Mouse (Mus musculus) midbrain, embryonic 16.5 days (tissue): ENCODE data around the gene Sspn. TPM values are rescaled to one million over a fixed set of nuclear protein-coding genes. Genes with fewer than 3 reads are reported as not detected.

Experiments used
- ATAC-seq: fragments of 200-750 bp; cut with Nextera tagmentation; 2 replicates; pipeline ENCODE4 v1.8.0; 2017; ENCODE audit warnings: moderate TSS enrichment
- H3K27ac ChIP-seq: fragments of 300-500 bp; sonication (generic); 2 replicates; pipeline ENCODE4 v1.5.1; 2014; ENCODE audit warnings: mild to moderate bottlenecking, low read length, mixed read lengths
- H3K27me3 ChIP-seq: fragments of 300-500 bp; sonication (generic); 2 replicates; pipeline ENCODE4 v1.6.1; 2014; ENCODE audit warnings: low read depth, low read length, mixed read lengths; ENCODE audit not compliant: control insufficient read depth, insufficient read depth
- H3K36me3 ChIP-seq: fragments of 300-500 bp; sonication (generic); 2 replicates; pipeline ENCODE4 v1.6.1; 2014; ENCODE audit warnings: mild to moderate bottlenecking, low read length, moderate library complexity, mixed read lengths; ENCODE audit not compliant: control insufficient read depth, insufficient read depth
- H3K4me1 ChIP-seq: fragments of 300-500 bp; sonication (generic); 2 replicates; pipeline ENCODE4 v1.6.1; 2014; ENCODE audit warnings: mild to moderate bottlenecking, low read length, mixed read lengths; ENCODE audit not compliant: control insufficient read depth, insufficient read depth
- H3K4me2 ChIP-seq: fragments of 300-500 bp; sonication (generic); 2 replicates; pipeline ENCODE4 v1.6.1; 2014; ENCODE audit warnings: mild to moderate bottlenecking, low read length, mixed read lengths
- H3K4me3 ChIP-seq: fragments of 300-500 bp; sonication (generic); 2 replicates; pipeline ENCODE4 v1.5.1; 2014; ENCODE audit warnings: low read depth, mild to moderate bottlenecking, low read length, moderate library complexity, mixed read lengths
- H3K9ac ChIP-seq: fragments of 300-500 bp; sonication (generic); 2 replicates; pipeline ENCODE4 v1.6.1; 2014; ENCODE audit warnings: low read depth, low read length, mixed read lengths
- H3K9me3 ChIP-seq: fragments of 300-500 bp; sonication (generic); replicated peaks from 2 replicates; pipeline ENCODE4 v1.6.1; 2014; ENCODE audit warnings: mild to moderate bottlenecking, low read length, mixed read lengths; ENCODE audit not compliant: control insufficient read depth, poor library complexity, severe bottlenecking
- WGBS: fragments of 180-500 bp; shearing (Covaris S2); extraction: QIAGEN DNeasy Blood & Tissue Kit; methylation state at CpG from one replicate; pipeline ENCODE4 v1.1.7; 2014; 5-methylcytosine and 5-hydroxymethylcytosine counted together
- polyA plus RNA-seq: library from polyadenylated mRNA; unstranded; fragments of >200 nt; fragmentation: Nextera tagmentation; extraction: Ambion mirVana; gene quantifications from 2 replicates; pipeline ENCODE4 v1.2.1, GENCODE M21; 2015

Sspn gene
- polyA plus RNA-seq, 1 experiment from 2014 or later: 6.2 TPM

- H3K27ac ChIP-seq: no peak overlapping the region
- no peaks in the 10 kb centered on the region for H3K27me3 ChIP-seq
- no peaks in the 10 kb centered on the region for H3K9me3 ChIP-seq
- H3K36me3 ChIP-seq: no peaks in the 10 kb centered on the region
- H3K4me2 ChIP-seq: no peak overlapping the region
- ATAC-seq: no peak
- no peak overlapping the region for H3K4me3 ChIP-seq
- no peak overlapping the region for H3K9ac ChIP-seq
- 95% methylated on average over 3 of the region's 3 CpGs for WGBS
- no peaks in the 10 kb centered on the region for H3K4me1 ChIP-seq
These were observed 12.0 kb downstream of the Sspn start for GRCm38 (mm10) chr6:145943414-145943813.

DNA sequence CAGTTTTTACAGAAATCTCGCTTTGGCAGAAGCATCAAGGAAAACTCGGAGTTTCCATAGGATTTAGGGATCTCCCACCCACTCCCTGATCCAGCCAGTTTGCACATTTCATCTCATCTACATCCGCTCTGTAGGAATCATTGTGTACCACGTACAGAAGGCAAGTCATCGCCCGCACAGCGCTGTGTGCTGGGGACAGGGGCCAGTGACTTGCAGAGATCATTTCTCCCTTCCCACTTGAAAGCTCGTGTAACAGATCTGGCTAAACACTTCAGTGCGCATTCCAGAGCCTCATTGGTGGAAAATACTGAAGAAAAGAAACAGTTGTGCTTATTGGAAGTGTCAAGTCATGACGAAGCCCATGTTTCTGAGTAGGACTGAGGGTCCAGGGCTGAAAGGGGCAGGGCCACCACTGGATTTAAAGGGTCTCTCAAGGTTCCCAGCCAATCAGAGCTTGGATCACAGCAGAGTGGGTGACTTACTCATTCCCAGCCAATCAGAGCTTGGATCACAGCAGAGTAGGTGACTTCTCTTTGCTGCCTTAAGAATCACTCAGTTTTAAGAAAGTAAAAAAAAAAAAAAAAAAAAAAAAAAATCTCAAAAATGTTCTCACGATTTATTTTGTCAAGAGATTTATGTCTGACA, 14.4 kb downstream of the Sspn start:
- Histone ChIP-seq H3K9ac (no peak overlapping the region), H3K4me3 (no peak overlapping the region), H3K4me2 (no peak overlapping the region), H3K27ac (no peak overlapping the region), H3K9me3 (no peaks in the 10 kb centered on the region), H3K36me3 (no peaks in the 10 kb centered on the region), H3K27me3 (no peaks in the 10 kb centered on the region), H3K4me1 (no peaks in the 10 kb centered on the region)
- WGBS: 87% methylated on average over 11 of the region's 11 CpGs
- ATAC-seq: no peak

DNA sequence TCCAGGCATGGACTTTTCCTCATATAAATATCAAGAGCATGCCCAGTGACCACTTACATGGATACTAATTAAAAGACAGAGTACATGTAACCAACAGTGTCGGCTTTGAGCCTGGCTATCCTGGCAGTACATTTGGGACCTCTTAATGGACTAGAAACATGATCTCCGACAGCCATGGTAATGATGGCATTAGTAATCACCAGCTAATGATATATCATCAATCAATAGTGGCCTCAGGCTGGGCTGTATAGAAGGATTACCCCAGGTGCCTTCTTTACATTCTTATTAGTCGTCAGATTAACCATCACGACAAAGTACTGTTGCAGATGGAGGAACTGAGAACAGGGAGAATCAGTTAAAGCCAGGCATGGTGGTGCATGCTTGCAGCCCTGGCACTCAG, 17.6 kb downstream of the Sspn start:
- H3K9ac ChIP-seq: no peak overlapping the region
- no peaks in the 10 kb centered on the region for H3K27me3 ChIP-seq
- WGBS: 40% methylated on average over 4 of the region's 4 CpGs
- H3K36me3 ChIP-seq: no peaks in the 10 kb centered on the region
- H3K4me2 ChIP-seq: no peak overlapping the region
- ATAC-seq: no peak
- H3K4me1 ChIP-seq: no peaks in the 10 kb centered on the region
- H3K4me3 ChIP-seq: no peak overlapping the region
- H3K27ac ChIP-seq: no peak overlapping the region
- no peaks in the 10 kb centered on the region for H3K9me3 ChIP-seq

- WGBS: 88% methylated on average over 5 of the region's 5 CpGs
- no peak overlapping the region for H3K4me2 ChIP-seq
- no peak overlapping the region for H3K9ac ChIP-seq
- no peak overlapping the region for H3K27ac ChIP-seq
- no peaks in the 10 kb centered on the region for H3K9me3 ChIP-seq
- no peaks in the 10 kb centered on the region for H3K36me3 ChIP-seq
- ATAC-seq: no peak
- no peak overlapping the region for H3K4me3 ChIP-seq
- no peaks in the 10 kb centered on the region for H3K27me3 ChIP-seq
- H3K4me1 ChIP-seq: no peaks in the 10 kb centered on the region
These were observed 19.2 kb downstream of the Sspn start for GRCm38 (mm10) chr6:145950626-145951025.

- Histone ChIP-seq H3K36me3 (no peaks in the 10 kb centered on the region), H3K4me1 (no peaks in the 10 kb centered on the region), H3K27ac (no peak overlapping the region), H3K4me2 (no peak overlapping the region), H3K9ac (no peak overlapping the region), H3K4me3 (no peak overlapping the region), H3K27me3 (no peaks in the 10 kb centered on the region), H3K9me3 (no peaks in the 10 kb centered on the region)
- WGBS: 90% methylated on average over 3 of the region's 3 CpGs
- no peak for ATAC-seq
These were observed 21.2 kb downstream of the Sspn start for GRCm38 (mm10) chr6:145952594-145952993.

- Histone ChIP-seq H3K9me3 (no peaks in the 10 kb centered on the region), H3K9ac (no peak overlapping the region), H3K27ac (no peak overlapping the region), H3K27me3 (no peaks in the 10 kb centered on the region), H3K36me3 (no peaks in the 10 kb centered on the region), H3K4me2 (no peak overlapping the region), H3K4me3 (no peak overlapping the region), H3K4me1 (no peaks in the 10 kb centered on the region)
- ATAC-seq: no peak
- WGBS: 51% methylated on average over 13 of the region's 13 CpGs
These were observed 21.9 kb downstream of the Sspn start for GRCm38 (mm10) chr6:145953121-145953896.

DNA sequence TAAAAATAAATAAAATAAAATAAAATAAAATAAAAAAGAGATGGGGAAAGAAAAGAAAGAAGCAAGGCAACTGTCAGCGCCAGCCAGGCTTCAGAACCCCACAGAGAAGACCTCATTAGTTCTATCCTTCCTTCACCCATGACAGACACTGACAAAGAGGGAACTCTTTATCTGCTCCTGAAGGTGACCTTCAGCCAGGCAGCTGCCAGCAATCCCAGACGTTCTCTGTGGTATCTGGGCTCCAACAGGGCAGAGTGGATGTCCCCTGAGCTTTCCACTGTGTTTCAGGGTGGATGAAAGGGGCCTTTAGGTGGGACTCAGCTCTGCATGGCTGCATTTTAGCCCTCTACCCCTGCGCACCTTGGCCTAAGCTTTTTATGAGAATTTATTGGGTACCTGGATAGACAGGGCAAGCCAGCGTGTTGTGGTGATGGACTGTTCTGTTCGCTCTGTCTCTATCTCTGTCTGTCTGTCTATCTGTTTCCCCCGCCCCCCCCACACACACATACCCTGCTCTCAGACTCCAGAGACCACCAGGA, 26.1 kb downstream of the Sspn start:
- no peaks in the 10 kb centered on the region for H3K4me1 ChIP-seq
- H3K36me3 ChIP-seq: no peaks in the 10 kb centered on the region
- H3K9ac ChIP-seq: no peak overlapping the region
- 75% methylated on average over 6 of the region's 6 CpGs for WGBS
- H3K4me2 ChIP-seq: no peak overlapping the region
- 0 out of 2 replicates have a peak, but pooled peaks have one; percentile 8 for ATAC-seq
- H3K27ac ChIP-seq: no peak overlapping the region
- no peaks in the 10 kb centered on the region for H3K9me3 ChIP-seq
- no peaks in the 10 kb centered on the region for H3K27me3 ChIP-seq
- H3K4me3 ChIP-seq: no peak overlapping the region

DNA sequence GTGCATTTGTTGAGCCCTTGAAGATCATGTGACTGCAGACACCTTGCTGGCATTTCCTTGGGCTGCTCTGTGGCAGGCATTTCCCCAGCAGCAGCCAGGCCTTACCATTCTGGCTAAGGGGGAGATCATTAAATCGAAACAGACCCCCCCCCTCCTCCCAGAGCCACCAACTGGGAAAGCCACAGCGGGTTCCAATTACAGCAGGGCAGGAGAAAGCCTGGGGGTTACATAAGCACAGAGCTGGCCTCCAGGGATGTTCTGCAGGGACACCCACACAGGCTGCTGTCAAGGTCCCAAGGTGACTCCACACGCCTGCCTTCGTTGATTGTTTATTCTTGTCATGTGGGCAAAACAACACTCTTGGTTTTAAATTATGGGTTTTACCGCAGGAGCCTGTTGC, 26.6 kb downstream of the Sspn start:
- Histone ChIP-seq H3K4me1 (no peaks in the 10 kb centered on the region), H3K4me2 (no peak overlapping the region), H3K36me3 (no peaks in the 10 kb centered on the region), H3K27me3 (no peaks in the 10 kb centered on the region), H3K4me3 (no peak overlapping the region), H3K27ac (no peak overlapping the region), H3K9ac (no peak overlapping the region), H3K9me3 (no peaks in the 10 kb centered on the region)
- 40% methylated on average over 5 of the region's 5 CpGs for WGBS
- no peak for ATAC-seq

GRCm38 (mm10) chr6:145961047-145961446, 29.6 kb downstream of the Sspn start:
- no peak overlapping the region for H3K27ac ChIP-seq
- H3K36me3 ChIP-seq: no peaks in the 10 kb centered on the region
- no peak for ATAC-seq
- H3K4me2 ChIP-seq: no peak overlapping the region
- 64% methylated on average over 8 of the region's 8 CpGs for WGBS
- H3K4me1 ChIP-seq: no peaks in the 10 kb centered on the region
- H3K9me3 ChIP-seq: no peaks in the 10 kb centered on the region
- no peaks in the 10 kb centered on the region for H3K27me3 ChIP-seq
- H3K9ac ChIP-seq: no peak overlapping the region
- H3K4me3 ChIP-seq: no peak overlapping the region
